Mouse (Mus musculus) layer of hippocampus, postnatal 14 days (tissue): ENCODE measurements around the gene Ptpn5. TPM values are rescaled to one million over a fixed set of nuclear protein-coding genes. Genes with fewer than 3 reads are reported as not detected.

Source experiments
- DNase-seq, 2 experiments: peaks; one replicate each; pipeline ENCODE4 v3.0.0; 2021 to 2022; ENCODE audit warnings: low spot score in 2 of 2, mixed read lengths in 1 of 2
- long read RNA-seq, 2 experiments: library from polyadenylated mRNA; stranded (forward); transcript quantifications; one replicate each; pipeline ENCODE4 v2.0.0; 2021
- total RNA-seq, 2 experiments: library from RNA; stranded (reverse); gene quantifications; 2 replicates each; pipeline ENCODE4 v1.2.3; 2021

Gene Ptpn5
- total RNA-seq, result 100 to 1,000 TPM; 102 to 103 TPM
- long read RNA-seq, experiment 1, transcript Ptpn5-201 (14 exons, 3,145 nt), result major isoform, 51 of 101 reads
- long read RNA-seq, experiment 1, partial matches to known transcripts, result 39 of 101 reads
- long read RNA-seq, experiment 1, other reads (novel, unspliced or antisense), result 10 of 101 reads
- long read RNA-seq, experiment 2, transcript Ptpn5-201 (14 exons, 3,145 nt), result major isoform, 55 of 129 reads
- long read RNA-seq, experiment 2, partial matches to known transcripts, result 54 of 129 reads
- long read RNA-seq, experiment 2, other reads (novel, unspliced or antisense), result 19 of 129 reads

DNA sequence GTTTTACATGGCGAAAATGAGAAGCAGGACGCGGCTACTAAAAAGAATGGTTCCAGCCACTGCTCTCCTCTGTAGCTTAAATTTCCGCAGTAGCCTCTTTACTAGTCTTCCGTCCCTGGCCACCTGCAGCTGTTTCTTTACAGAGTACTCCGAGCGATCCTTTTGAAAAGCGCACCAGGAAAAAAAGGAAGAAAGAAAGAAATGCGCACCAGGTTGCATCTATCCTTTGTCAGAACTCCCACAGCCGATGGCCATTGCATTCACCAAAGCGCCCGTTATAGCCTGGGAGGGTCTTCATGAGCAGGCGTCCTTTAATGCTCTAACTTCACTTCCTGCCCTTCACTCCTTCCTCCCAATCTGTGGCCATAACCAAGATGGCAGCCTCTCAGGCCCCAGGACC, at the start of gene Ptpn5:
Gene Ptpn5, minus strand, starts transcription at position 354 of the 400 bp plus-strand sequence.
- no peak for DNase-seq

DNA sequence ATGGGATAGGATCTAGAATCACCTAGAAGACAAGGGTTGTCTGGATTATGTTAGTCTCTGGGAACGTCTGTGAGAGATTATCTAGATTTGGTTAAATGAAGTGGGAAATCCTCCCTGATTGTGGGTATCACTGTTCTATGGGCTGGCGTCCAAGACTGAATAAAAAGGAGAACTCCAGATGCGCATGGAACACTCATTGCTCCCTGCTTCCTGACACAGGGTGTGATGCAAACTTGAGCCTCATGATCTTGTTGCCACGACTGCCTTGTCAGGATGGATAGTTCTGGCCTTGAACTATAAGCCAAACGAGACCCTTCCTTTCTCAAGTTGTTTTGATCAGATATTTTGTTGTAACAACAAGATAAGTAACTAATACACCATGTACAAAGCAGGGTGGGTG, 37.3 kb upstream of the Ptpn5 start:
- DNase-seq, result no peak

DNA sequence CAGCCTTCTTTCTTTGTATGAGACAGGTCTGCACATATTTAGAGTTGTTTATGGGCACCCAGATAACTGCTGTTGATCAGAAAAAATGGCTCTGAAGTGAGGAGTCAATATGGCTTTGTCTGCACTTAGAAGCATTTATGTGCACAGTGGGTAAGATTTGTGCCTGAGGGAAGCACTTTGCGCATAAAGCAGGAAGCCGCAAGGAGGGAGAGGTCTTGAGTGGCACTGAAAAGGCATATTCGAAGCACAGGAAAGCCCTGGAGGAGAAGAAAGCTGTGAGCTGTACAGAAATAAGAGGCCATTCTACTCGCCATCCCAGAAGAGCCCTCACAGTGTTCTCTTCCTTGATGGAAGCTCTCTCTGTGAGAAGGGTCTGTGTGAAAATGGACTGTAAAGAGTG, 31.5 kb upstream of the Ptpn5 start:
- no peak for DNase-seq

DNA sequence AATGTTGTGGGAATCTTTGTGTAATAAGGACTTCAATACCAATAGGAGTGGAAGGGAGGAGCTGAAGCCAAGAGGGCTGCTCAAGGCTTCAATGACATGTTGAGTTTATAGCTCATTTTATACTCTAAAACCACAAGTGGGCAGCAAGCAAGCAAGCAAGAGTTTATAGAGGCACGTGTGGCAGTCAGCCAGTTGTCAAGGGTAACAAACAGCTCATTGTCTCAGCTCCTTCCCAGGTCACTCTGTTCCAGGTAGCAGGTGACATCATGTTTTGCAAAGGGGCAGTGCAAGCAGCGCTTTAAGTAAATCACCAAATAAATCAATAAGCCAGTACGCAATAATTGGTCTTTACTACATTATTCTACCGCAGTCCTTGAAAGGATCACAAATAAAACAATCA, 29.7 kb upstream of the Ptpn5 start:
- no peak for DNase-seq

DNA sequence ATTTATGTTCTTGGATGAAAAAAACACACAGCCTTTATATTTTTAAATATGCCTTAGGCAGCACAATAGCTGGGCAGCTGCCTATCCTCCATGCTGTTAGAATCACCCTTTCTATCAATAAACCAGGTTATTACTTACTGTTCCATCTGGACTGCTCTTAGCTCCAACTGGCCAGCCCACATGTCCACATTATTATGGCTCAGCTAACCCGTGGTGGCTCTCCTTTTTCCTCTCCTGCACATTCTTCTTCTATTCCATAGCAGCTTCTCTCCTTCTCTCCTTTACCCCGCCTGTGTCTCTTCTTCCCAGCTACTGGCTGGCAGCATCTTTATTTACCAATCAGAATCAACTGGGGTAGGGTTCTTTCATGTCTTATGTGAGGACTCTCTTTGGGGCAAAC, 25.0 kb upstream of the Ptpn5 start:
- DNase-seq, result no peak

DNA sequence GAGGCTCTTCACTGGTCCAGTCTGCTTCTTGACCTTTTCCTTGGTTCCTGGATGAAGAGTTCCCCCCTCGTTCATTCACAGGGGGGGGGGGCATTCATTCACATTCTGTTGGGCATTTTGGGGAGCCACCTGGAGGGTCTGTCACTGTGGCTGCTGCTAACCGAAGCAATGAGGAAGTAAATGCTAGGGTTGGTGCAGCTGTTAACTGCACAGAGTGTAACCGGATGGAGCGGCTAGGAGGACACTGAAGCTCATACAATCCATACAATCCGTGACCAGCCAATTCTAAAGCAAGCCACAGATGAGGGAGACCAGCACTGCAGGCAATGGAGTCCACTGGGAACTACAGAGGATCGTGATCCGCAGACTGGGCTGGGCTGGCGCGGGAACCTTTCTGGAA, 24.3 kb upstream of the Ptpn5 start:
- no peak for DNase-seq

DNA sequence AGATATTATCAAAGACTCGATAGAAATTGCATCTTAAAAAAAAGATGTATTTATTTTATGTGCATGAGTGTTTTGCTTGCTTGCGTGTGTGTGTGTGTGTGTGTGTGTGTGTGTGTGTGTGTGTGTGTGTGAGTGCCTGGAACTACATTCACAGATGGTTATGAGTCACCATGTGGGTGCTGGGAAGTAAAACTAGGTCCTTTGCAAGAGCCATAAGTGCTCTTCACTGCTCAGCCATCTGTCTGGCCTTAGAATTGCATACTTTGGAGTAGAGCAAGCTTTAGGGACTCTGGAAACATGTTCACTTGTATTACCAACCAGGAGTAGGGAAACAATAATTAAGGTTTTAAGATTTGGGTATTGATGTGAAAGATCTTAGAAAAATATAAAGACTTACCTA, 22.4 kb upstream of the Ptpn5 start:
- no peak for DNase-seq

DNA sequence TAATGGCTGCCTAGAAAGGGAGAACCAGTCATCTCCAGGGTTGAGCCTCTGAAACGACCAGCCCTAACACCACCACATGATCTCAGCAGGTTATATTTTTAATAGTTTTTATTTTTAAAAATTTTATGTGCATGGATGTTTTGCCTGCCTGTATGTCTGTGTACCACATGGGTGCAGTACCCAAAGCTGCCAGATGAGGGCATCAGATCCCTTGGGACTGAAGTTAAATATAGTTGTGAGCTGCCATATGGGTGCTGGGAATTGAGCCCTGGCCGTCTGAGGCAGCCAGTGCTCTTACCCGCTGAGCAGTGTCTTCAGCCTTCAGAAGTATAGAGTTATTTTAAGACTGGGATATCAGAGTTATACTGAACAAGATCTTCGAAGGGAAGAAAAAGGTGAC, 21.9 kb upstream of the Ptpn5 start:
- no peak for DNase-seq

DNA sequence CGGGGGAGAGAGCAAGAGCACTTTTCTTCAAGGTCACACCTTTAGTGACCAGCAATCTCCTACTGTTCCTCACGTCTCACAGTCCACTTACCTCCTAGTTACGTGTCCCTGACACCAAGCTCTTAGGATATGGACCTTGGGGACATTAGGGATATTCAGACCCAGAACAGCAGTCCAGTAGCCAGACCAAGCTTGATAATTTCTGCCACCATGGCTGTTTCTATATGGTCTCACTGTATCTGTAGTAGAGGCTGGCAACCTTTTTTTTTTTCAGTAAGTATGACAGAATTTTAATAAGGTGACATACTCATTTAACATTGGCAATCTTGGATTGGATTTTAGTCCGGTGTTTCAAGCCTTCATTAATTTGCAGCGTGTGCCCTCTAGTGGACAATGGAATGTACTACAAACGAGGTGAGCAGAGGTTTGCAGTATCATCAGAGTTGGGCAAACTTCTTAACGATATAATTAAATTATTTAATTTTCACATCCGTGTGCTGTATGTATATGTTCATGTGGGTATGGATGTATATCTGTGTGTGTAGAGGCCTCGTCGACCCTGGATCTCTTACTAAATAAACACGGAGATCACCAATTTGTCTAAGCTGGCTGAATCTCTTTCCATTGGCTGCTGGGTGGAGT, 17.1 kb upstream of the Ptpn5 start:
- peak; percentile 50 to 75 for DNase-seq

DNA sequence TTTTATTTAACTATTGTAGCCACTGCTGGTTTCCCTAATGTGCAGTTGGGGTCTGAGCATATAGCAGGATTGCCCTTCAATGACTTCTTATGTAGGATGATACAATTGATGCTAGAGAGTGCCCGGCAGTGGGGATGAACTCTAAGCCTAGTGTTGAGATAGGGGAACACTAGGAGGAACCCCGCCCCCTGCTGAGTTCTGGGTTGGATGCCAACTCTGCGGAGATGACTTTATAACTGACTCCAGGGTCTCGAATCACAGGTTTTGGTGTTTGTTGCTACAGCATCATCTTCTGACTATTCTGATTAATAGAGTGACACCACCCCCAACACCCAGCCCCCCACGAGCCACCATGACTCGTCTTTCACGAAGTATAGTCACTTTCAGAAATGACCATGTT, 14.8 kb upstream of the Ptpn5 start:
- DNase-seq, result no peak

DNA sequence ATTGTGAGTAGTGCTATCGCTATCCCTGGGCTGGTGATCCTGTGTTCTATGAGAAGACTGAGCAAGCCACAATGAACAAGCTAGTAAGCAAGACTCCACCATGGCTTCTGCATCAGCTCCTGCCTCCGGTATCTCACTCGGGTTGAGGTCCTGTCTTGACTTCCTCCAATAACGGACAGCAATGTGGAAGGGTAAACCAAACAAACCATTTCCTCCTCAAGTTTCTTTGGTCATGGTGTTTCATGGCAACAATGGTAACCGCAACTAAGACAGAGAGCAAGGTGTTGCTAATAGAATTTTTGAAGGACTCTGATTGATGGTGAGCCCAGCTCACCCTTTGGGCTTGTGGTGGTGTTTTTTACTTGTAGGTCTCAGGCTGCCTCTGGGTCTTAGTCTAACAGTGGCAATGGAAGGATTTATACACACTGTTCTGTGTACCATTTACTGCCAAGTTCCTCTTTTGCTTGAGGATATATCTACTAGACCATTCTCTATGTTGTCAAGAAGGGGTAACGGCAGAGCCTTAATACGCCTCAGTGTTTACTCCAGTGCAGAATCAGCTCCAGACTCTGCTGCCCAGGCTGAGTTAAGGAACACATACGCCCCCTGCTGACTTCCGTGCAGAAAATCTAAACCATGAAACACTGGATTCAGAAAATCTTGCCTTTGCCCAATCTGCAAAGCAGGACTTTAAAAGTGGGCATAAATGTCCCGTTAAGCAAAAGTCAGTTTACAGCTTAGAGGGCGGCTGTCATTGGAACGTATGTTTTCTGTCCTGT, 12.7 kb upstream of the Ptpn5 start:
- DNase-seq, result peak; percentile 49 to 53

DNA sequence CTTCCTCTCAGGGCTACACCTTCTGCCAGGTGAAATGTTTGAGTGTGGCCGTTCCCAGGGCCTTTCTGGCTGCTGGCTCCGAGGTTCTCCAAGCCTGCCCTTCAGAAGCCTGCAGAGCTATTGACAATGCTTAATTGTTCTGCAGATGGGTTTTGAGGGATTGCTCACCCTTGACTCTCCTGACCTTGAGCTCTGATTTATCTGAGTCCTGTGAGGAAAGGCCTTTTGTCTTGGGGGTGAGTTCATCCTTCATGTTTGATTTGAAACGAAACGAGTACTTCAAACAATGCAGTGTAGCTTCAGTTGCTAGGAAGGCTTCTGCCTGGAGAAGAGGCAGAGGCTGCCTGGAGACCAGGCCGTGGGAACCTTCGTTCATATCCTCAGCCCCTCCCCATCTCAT, 10.8 kb upstream of the Ptpn5 start:
- DNase-seq, result no peak

DNA sequence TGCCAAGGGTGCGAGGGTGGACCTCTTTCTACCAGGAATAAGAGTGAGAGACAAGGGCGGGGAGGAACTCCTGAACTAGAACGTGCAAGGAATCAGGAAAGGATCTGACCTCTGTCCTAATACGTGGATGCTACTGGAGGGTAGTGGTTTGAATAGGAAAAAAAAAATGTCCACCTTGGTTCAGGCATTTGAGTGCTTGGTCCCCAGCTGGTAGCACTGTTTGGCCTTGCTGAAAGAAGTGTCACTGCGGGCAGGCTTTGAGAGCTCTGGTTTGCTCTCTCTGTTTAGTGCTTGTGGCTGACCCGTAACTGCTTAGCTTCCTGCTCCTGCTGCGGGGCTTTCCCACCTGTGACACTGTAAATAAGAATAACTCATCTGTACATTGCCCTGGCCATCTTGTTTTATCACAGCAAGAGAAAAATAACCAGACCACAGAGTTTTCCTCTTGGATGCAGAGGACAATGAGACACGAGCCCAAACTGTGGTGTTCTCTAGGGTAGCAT, 6.4 kb upstream of the Ptpn5 start:
- DNase-seq, result no peak

DNA sequence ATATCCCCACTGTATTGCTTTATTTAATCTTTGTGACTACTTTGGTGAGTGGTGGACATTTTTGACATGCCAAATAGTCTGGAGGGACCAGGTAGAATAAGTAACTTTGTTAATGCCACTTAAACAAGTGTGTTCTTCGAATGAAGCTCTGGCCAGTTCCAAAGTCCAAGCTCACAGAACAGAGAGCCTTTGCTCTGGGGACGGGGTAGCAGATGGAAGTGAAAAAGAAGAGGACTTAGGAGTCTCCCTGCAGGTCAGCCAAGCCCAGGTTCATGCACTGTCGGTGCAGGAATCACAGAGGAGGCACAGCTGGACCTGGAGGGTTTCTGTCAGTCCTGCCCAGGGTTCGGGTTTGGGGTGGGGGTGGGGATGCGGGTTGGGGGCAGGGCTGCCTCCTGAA, 1.1 kb upstream of the Ptpn5 start:
- DNase-seq, result no peak

DNA sequence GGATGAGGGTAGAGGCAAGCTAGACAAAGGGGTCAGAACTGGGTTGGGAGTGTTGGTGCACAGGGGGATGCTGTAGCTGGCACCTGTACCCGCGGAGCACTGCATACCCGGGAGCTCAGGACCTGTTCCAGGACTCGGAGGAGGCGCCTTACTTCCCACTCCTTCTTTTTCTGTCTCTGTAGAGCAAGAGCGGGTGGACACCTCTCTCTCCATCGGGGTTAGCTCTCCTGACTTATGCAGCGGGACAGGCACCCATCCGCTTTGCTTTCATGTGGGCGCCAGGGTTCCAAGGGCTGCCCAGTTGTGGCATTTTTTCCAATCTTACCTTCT, 588 bp downstream of the Ptpn5 start:
- DNase-seq, result no peak

DNA sequence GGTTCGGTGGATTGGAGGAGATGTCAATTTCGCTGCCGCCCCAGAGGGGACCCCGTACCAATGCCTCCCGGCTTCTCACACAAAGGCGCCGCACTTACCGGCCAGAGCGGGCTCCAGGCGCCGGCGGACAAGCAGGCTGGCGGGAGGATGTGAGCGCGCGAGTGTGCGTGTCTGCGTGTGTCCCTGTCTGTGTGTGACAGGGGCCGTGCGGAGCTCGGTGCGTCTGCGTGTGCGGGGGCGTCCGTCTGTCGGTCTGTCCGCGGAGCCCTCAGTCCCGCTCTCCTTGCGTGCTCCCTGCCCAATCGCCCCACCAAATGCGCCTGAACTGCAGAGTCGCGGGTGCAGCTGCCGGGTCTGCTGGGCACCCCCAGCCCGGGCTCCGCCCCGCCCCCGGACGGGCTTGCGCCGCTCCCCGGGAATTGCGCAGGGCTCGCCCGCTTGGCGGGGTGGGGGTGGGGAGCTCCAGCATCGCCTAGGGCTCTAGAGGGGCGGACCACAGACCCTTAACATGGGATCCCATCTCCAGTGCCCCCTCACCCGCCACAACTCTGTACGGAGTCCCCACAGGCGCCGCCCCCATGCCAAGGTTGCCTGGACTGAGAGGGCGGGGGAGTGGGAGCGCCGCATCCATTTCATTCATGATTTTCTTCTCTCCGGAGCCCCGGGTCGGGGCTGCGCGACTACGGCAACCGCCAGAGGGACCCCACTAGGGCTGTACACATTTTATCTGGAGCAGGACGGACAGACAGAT, 1.1 kb downstream of the Ptpn5 start:
- DNase-seq, result peak; percentile 78

DNA sequence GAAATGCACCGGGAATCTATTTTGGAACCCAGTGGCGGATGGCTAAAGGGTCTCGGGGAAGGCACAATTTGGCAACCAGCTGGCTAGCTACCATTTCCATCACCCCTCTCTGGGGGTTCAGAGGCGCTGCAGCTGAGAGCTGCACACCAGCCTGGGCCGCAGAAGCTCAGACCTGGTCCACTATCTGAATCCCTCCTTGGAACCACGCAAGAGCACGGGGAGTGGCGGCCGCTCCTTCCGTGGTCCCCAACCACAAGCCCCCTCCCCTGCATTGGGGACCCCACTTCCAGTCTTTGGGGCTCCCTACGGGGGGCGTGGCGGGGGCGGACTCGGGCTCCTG, 1.7 kb downstream of the Ptpn5 start:
- no peak for DNase-seq

DNA sequence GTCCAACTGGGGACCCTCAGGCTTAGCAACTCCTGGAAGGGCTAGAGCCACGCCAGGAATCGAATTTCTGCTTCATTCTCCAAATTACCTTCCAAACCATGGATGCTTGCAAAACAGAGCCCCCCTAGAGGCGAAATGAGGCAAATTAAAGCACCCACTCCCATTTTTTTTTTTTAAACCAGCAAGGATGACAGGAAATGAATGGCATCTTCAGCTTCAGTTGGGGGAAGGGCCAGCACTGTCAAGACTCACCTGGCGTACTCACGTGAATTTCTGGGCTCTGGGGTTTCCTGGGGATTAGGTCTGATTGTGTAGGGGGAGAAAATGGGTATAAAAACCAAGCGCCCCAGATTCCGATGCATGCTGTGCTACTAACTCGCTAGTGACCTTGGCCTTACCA, 2.2 kb downstream of the Ptpn5 start:
- DNase-seq, result no peak

DNA sequence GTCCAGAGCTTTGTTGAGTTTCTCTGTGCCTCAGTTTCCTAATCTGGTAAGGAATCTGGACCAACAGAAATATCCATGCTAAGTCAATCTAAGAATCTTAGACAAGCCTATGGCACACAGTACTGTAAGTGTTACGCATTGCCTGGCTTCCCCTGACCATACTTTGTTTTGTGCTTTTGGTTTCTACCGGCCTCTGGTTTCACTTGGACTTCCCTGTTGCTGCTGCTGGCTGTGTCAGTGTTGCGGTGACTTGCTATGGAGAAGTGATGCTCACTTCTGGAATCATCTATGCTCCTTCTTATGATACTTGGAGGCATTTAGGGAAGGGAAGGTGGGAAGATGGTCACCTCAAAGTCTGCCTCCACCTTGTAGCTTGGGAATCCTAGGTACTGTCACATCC, 11.5 kb downstream of the Ptpn5 start:
- DNase-seq, result no peak

DNA sequence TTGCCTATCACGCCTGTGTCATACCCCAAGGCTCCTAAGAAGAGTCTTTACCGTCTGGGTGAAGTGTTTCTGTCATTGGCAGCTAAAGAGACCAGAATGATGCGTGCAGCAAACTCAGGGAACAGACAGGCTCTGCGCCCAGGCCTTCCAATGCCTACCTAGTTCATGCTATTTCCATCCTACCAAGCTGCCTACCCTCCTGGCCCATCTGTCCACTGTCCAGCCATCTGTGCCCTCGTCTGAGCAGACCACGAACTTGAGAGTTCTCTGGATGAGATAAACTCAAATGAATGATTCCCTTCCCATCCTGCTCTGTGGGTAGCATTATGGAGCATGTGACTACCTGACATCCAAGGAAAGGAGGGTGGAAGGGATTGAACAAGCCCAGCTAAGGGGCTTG, 16.8 kb downstream of the Ptpn5 start:
- no peak for DNase-seq

DNA sequence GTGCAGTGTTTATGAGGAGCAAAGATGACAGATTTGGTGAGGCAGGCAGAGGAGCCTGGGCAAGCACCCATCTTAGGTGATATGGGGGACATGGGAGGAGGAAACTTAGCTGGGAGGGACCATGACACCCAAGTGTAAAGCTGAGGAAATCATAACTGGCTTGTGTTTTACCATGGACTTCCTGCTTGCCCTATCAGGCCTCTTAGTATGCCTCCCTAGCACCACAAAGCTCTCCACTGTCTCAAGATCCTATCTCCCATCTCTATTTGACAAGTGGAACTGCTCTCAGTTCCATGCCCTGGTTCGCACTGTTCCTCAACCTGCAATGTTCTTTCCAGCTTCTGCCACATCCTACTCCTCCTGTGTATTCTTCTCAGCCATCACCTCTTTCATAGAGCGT, 18.0 kb downstream of the Ptpn5 start:
- DNase-seq, result no peak

DNA sequence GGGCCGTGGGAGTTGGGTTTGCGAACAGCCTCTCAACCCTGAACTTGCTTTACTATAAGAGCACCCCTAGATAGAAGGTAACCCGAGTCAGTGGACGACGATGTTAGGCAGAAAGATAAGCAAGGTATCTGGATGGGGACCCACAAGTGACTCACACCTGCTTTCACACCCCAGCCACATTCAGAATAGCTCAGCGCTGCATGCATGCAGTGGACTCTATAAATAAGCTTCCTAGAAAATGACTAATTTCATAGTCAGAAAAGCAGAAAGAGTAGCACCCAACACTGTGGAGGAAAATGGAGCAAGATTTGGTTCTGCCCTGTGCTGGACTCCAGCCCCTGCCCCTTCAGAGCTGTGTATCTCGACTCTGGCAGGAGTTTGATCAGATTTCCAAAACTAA, 20.1 kb downstream of the Ptpn5 start:
- no peak for DNase-seq
